Mouse (Mus musculus) erythroblast, embryonic 14.5 days (primary cell): ENCODE data around the gene Cd44. TPM values are rescaled to one million over a fixed set of nuclear protein-coding genes. Genes with fewer than 3 reads are reported as not detected.

Source experiments
- H3K27me3 ChIP-seq: 2 replicates; pipeline ENCODE4 v1.6.1; 2012; ENCODE audit warnings: inconsistent platforms; ENCODE audit not compliant: control insufficient read depth
- H3K36me3 ChIP-seq: 2 replicates; pipeline ENCODE4 v1.6.1; 2012; ENCODE audit warnings: mild to moderate bottlenecking, inconsistent platforms; ENCODE audit not compliant: control insufficient read depth
- H3K4me1 ChIP-seq: 2 replicates; pipeline ENCODE4 v1.6.1; 2012; ENCODE audit warnings: inconsistent platforms; ENCODE audit not compliant: control insufficient read depth
- H3K4me3 ChIP-seq: replicated peaks from 2 replicates; pipeline ENCODE3; 2012; ENCODE audit warnings: moderate library complexity, mild to moderate bottlenecking, inconsistent platforms
- H3K9me3 ChIP-seq: 2 replicates; pipeline ENCODE4 v1.6.1; 2012; ENCODE audit warnings: low read length, inconsistent platforms, mixed read lengths; ENCODE audit not compliant: control insufficient read depth
- GATA1 ChIP-seq: IDR thresholded peaks from 2 replicates; pipeline ENCODE4 v1.6.1; 2012; ENCODE audit warnings: low read length, inconsistent platforms, mixed read lengths
- TAL1 ChIP-seq: IDR thresholded peaks from 3 replicates; pipeline ENCODE4 v1.6.1; 2012; ENCODE audit warnings: low read length, inconsistent platforms, mixed read lengths
- polyA plus RNA-seq: library from polyadenylated mRNA; stranded (reverse); fragments of >175 nt; gene quantifications from 2 replicates; pipeline ENCODE4 v1.2.3, GENCODE M21; 2012

Gene Cd44
- polyA plus RNA-seq, 1 experiment: 0.08 TPM

GRCm38 (mm10) chr2:102822036-102822435, 79.4 kb downstream of the Cd44 start:
- TF ChIP-seq TAL1 (no peak), GATA1 (no peak)
- Histone ChIP-seq H3K4me3 (no peak overlapping the region), H3K27me3 (no peaks in the 10 kb centered on the region), H3K4me1 (no peaks in the 10 kb centered on the region), H3K36me3 (peaks cover 27% of the 10 kb centered on the region), H3K9me3 (no peaks in the 10 kb centered on the region)

- Histone ChIP-seq H3K36me3 (peaks cover 24% of the 10 kb centered on the region), H3K4me3 (no peak overlapping the region), H3K4me1 (no peaks in the 10 kb centered on the region), H3K9me3 (no peaks in the 10 kb centered on the region), H3K27me3 (no peaks in the 10 kb centered on the region)
- TF ChIP-seq TAL1: no peak
Observed at GRCm38 (mm10) chr2:102820790-102821189, 80.7 kb downstream of the Cd44 start.

GRCm38 (mm10) chr2:102820225-102820711, 81.2 kb downstream of the Cd44 start:
- TF ChIP-seq TAL1: no peak
- TF ChIP-seq GATA1: no peak
- peaks cover 24% of the 10 kb centered on the region for H3K36me3 ChIP-seq
- H3K4me3 ChIP-seq: no peak overlapping the region
- no peaks in the 10 kb centered on the region for H3K27me3 ChIP-seq
- no peaks in the 10 kb centered on the region for H3K4me1 ChIP-seq
- H3K9me3 ChIP-seq: no peaks in the 10 kb centered on the region

- Histone ChIP-seq H3K9me3 (no peaks in the 10 kb centered on the region), H3K36me3 (peaks cover 14% of the 10 kb centered on the region), H3K27me3 (no peaks in the 10 kb centered on the region), H3K4me3 (no peak overlapping the region), H3K4me1 (no peaks in the 10 kb centered on the region)
- TF ChIP-seq TAL1: no peak
- no peak for TF ChIP-seq GATA1
Observed at GRCm38 (mm10) chr2:102815289-102815809, 86.1 kb downstream of the Cd44 start.

GRCm38 (mm10) chr2:102812756-102813155, 88.7 kb downstream of the Cd44 start:
- no peak for TF ChIP-seq GATA1
- no peak for TF ChIP-seq TAL1

GRCm38 (mm10) chr2:102809436-102809835, 92.0 kb downstream of the Cd44 start:
- no peaks in the 10 kb centered on the region for H3K27me3 ChIP-seq
- H3K9me3 ChIP-seq: no peaks in the 10 kb centered on the region
- no peaks in the 10 kb centered on the region for H3K4me1 ChIP-seq
- H3K4me3 ChIP-seq: no peak overlapping the region
- H3K36me3 ChIP-seq: peaks cover 7% of the 10 kb centered on the region
- no peak for TF ChIP-seq TAL1
- TF ChIP-seq GATA1: no peak

More at GRCm38 (mm10) chr2:102812756-102813155, 88.7 kb downstream of the Cd44 start:
- Histone ChIP-seq H3K36me3 (peaks cover 7% of the 10 kb centered on the region), H3K27me3 (no peaks in the 10 kb centered on the region), H3K4me3 (no peak overlapping the region), H3K9me3 (no peaks in the 10 kb centered on the region), H3K4me1 (no peaks in the 10 kb centered on the region)

- no peaks in the 10 kb centered on the region for H3K9me3 ChIP-seq
- H3K27me3 ChIP-seq: no peaks in the 10 kb centered on the region
- peaks cover under 1% of the 10 kb centered on the region; the same call in 1 of the 2 replicates for H3K36me3 ChIP-seq
- H3K4me3 ChIP-seq: no peak overlapping the region
- no peak for TF ChIP-seq TAL1
- TF ChIP-seq GATA1: no peak
- no peaks in the 10 kb centered on the region for H3K4me1 ChIP-seq
Observed at GRCm38 (mm10) chr2:102807633-102808032, 93.8 kb downstream of the Cd44 start.

GRCm38 (mm10) chr2:102805761-102806496, 95.5 kb downstream of the Cd44 start:
- H3K4me1 ChIP-seq: no peaks in the 10 kb centered on the region
- no peaks in the 10 kb centered on the region for H3K9me3 ChIP-seq
- H3K4me3 ChIP-seq: no peak overlapping the region
- no peaks in the 10 kb centered on the region for H3K27me3 ChIP-seq
- no peaks in the 10 kb centered on the region for H3K36me3 ChIP-seq
- TF ChIP-seq GATA1: no peak
- no peak for TF ChIP-seq TAL1

- no peaks in the 10 kb centered on the region for H3K9me3 ChIP-seq
- TF ChIP-seq TAL1: no peak
- no peak for TF ChIP-seq GATA1
- no peaks in the 10 kb centered on the region for H3K36me3 ChIP-seq
- H3K4me1 ChIP-seq: no peaks in the 10 kb centered on the region
- no peaks in the 10 kb centered on the region for H3K27me3 ChIP-seq
- H3K4me3 ChIP-seq: no peak overlapping the region
Observed at GRCm38 (mm10) chr2:102805283-102805682, 96.2 kb downstream of the Cd44 start.

GRCm38 (mm10) chr2:102804109-102804508, 97.4 kb downstream of the Cd44 start:
- H3K4me1 ChIP-seq: no peaks in the 10 kb centered on the region
- H3K27me3 ChIP-seq: no peaks in the 10 kb centered on the region
- no peak overlapping the region for H3K4me3 ChIP-seq
- TF ChIP-seq TAL1: no peak
- TF ChIP-seq GATA1: no peak
- no peaks in the 10 kb centered on the region for H3K9me3 ChIP-seq
- H3K36me3 ChIP-seq: no peaks in the 10 kb centered on the region
